Mouse (Mus musculus): ENCODE results near the gene Prtn3. TPM values are rescaled to one million over a fixed set of nuclear protein-coding genes. Genes with fewer than 3 reads are reported as not detected.

Gene Prtn3
- total RNA-seq, 2 experiments from 2014 or later = 4.5 to 5.2 TPM

DNA sequence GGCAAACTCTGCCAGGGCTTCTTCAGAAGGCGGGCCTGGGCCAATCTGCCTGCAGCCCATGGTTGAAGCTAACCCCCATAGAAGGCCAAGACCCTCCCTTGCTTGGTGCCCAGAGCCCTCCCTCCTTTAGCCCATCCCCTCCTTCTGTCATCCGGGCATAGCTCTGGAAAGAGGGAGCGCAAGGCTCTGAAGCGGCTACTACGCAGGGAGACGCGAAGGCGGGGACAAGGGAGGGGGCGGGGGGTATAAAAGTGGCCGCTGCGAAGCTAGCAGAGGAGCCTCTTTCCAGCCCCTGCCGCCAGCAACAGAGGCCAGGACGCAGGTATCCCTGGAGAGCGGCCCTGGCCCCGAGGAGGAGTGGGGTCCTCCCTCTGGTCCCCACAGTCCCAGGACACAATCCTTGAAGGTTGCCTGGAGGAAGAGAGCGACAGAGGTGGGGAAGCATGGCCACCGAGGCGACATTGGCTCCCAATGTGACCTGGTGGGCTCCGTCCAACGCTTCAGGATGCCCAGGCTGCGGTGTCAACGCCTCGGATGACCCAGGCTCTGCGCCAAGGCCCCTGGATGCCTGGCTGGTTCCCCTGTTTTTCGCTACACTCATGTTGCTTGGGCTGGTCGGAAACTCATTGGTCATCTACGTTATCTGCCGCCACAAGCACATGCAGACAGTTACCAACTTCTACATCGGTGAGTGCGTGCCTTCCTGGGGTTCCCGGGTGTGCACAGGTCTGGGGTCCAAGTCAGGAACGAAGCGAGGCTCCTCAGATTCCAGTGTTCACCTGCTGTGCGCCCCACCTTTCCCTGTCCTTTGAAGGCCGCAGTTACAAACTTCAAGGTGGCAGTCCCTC is 44.2 kb downstream of the Prtn3 start:
- DNase-seq (ENCODE audit: extremely low spot score in 1 of 2, low spot score in 2 of 2) = no peak
- intact Hi-C loops (cut with DNase I) = no loop called here

DNA sequence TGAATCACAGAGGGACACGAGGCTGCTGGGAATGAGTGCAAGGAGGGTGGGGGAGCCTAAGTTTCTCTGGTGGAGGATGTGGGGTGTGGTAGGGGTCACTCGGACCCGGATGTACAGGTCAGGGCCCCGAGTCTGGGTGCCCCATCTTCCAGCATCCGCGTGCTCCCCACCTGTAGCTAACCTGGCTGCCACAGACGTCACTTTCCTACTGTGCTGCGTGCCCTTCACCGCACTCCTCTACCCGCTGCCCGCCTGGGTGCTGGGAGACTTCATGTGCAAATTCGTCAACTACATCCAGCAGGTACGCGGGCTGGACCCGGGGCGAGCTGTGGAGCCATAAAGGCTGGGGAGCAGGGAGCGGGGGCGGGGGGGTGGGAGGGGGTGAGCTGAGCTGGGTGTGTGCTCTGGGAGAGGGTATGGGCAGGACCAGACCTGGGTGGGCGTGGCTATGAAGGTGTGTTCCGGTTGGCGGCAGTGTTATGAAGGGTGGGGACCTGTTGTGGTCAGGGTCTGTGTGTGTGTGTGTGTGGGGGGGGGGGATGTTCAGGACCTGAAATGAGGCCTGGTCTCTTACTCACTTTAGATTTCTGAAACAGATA is 45.1 kb downstream of the Prtn3 start:
- intact Hi-C loops (cut with DNase I) = no loop called here
- DNase-seq (ENCODE audit: extremely low spot score in 1 of 2, low spot score in 2 of 2) = no peak

DNA sequence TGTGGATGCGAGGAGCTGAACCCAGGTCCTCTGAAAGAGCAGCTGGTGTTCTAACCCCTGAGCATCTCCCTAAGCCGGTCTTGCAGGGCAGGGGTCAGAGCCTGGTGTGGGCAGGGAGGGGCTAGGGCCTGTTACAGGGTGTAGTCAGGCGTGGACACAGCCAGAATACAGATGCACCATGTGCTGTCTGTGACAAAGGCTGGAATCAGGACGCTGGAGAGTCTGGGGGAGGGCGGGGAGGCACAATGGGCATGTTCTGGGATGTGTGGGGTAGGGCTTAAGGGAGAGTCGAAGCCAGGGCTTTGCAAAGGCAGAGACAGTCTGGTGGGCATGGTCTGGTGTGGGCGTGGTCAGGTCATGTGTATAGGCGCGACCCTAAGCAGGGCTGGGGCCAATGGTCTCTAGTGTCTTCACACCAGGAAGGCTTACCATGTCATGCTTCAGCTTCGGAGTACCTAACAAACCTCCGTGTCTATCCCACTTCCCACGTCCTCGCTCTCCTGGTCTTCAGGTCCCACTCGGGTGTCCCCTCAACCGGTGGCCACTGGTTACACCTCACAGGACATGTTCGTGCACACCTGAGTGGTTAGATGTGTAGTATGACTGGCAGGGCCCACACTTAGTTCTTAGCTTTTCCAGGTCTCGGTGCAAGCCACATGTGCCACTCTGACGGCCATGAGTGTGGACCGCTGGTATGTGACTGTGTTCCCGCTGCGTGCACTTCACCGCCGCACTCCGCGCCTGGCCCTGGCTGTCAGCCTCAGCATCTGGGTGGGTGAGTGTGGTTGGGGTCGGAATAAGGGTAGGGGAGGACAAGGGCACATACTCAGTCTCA is 46.0 kb downstream of the Prtn3 start:
- DNase-seq (ENCODE audit: extremely low spot score in 1 of 2, low spot score in 2 of 2) = no peak
- intact Hi-C loops (cut with DNase I) = loop anchor here (5.0 kb wide), 1 partner anchor 33 kb away; the partner anchor contains the start of gene Elane

- no peak for DNase-seq (ENCODE audit: extremely low spot score in 1 of 2, low spot score in 2 of 2)
- intact Hi-C loops (cut with DNase I) = loop anchor here (5.0 kb wide), 1 partner anchor 34 kb away; the partner anchor contains the start of gene Elane
Observed at GRCm38 (mm10) chr10:79920958-79921535, 46.8 kb downstream of the Prtn3 start, which contains the start of gene R3hdm4. R3hdm4 (minus strand) TSS chr10:79921208.

DNA sequence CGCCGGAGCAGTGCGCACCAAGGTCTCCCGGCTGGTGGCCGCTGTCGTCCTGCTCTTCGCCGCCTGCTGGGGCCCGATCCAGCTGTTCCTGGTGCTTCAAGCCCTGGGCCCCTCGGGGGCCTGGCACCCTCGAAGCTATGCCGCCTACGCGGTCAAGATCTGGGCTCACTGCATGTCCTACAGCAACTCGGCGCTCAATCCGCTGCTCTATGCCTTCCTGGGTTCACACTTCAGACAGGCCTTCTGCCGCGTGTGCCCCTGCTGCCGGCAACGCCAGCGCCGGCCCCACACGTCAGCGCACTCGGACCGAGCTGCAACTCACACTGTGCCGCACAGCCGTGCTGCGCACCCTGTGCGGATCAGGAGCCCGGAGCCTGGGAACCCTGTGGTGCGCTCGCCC is 47.3 kb downstream of the Prtn3 start:
- no peak for DNase-seq (ENCODE audit: extremely low spot score in 1 of 2, low spot score in 2 of 2)
- intact Hi-C loops (cut with DNase I) = loop anchor here (5.0 kb wide), 1 partner anchor 34 kb away; the partner anchor contains the start of gene Elane

- DNase-seq (ENCODE audit: extremely low spot score in 1 of 2, low spot score in 2 of 2) = peak; percentile 88 to 90
- intact Hi-C loops (cut with DNase I) = loop anchor here (1.0 to 5.0 kb wide), 3 partner anchors 33 to 90 kb away; partner anchors contain the start of gene Elane
Observed at GRCm38 (mm10) chr10:79924998-79925784, 50.9 kb downstream of the Prtn3 start.

GRCm38 (mm10) chr10:79925785-79926490 is 51.7 kb downstream of the Prtn3 start:
- intact Hi-C loops (cut with DNase I) = loop anchor here (1.0 to 2.0 kb wide), 2 partner anchors 32 to 91 kb away; no protein-coding TSS in a partner anchor
- no peak for DNase-seq (ENCODE audit: extremely low spot score in 1 of 2, low spot score in 2 of 2)

DNA sequence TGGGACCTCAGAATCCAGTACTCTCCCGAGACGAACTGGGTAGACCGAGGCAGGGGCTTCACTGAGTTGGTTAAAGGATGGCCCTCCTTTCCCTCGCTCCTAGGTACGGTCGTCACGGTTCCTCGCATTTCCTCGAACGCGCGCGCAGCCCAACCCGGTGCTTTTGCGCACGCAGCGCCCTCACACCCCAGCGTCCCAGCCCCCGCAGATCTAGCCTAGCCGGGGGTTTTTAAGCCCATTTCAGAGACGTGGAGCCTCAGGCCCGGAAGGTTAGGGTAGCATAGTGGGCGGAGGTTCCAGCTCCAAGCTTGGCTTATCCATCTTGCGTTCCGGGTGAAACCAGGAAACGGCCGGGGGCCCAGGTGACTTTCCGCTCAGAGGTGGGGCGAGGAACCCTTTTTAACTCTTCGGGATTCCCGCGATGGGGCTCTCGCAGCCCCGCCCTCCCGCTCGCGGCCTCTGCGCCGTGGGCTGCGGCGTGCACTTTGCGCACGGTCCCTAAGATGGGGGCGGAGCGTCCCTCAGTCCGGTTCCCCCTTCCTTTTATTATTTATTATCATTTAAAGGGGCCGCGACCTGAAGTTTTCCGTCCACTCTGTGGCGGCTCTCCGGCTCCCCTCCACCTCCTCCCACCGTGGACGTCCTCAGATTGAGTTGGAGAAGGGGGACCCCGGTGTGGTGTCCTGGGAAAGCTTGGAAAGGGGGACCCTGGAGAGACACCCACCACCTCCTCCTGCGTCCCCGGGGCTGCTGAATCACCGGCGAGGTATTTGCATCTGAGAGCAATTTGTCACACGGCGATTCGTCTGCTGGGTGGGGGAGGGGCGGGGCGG is 52.4 kb downstream of the Prtn3 start, which contains the start of gene Arid3a:
Gene Arid3a, plus strand, starts transcription at position 553 of the 833 bp plus-strand sequence.
- DNase-seq (ENCODE audit: extremely low spot score in 1 of 2, low spot score in 2 of 2) = peak; percentile 77 to 93
- intact Hi-C loops (cut with DNase I) = no loop called here

GRCm38 (mm10) chr10:79927324-79928029 is 53.2 kb downstream of the Prtn3 start:
- peak in 1 of 2 experiments; percentile 80 for DNase-seq (ENCODE audit: extremely low spot score in 1 of 2, low spot score in 2 of 2)
- intact Hi-C loops (cut with DNase I) = no loop called here

GRCm38 (mm10) chr10:79928030-79928694 is 53.9 kb downstream of the Prtn3 start:
- peak in 1 of 2 experiments; percentile 61 for DNase-seq (ENCODE audit: extremely low spot score in 1 of 2, low spot score in 2 of 2)
- intact Hi-C loops (cut with DNase I) = no loop called here

GRCm38 (mm10) chr10:79928907-79929701 is 54.8 kb downstream of the Prtn3 start:
- DNase-seq (ENCODE audit: extremely low spot score in 1 of 2, low spot score in 2 of 2) = peak in 1 of 2 experiments; percentile 50
- intact Hi-C loops (cut with DNase I) = no loop called here

- intact Hi-C loops (cut with DNase I) = no loop called here
- DNase-seq (ENCODE audit: extremely low spot score in 1 of 2, low spot score in 2 of 2) = no peak
Observed at GRCm38 (mm10) chr10:79929967-79930825, 55.9 kb downstream of the Prtn3 start.

- no peak for DNase-seq (ENCODE audit: extremely low spot score in 1 of 2, low spot score in 2 of 2)
- intact Hi-C loops (cut with DNase I) = no loop called here
Observed at GRCm38 (mm10) chr10:79930826-79931186, 56.5 kb downstream of the Prtn3 start.

DNA sequence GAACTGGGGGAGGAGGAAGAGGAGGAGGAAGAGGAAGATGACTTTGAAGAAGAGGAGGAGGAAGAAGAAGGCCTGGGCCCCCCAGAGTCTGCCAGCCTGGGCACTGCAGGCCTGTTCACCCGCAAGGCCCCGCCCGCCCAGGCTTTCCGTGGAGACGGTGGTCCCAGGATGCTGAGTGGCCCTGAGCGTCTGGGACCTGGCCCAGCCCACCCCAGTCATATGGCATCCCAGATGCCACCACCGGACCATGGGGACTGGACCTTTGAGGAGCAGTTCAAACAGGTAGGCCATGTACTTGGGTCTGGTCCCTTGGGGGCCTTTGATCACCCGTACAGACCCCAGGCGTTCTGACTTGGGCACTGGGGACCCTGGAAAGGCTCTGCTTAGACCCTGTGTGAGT is 57.5 kb downstream of the Prtn3 start:
- intact Hi-C loops (cut with DNase I) = no loop called here
- DNase-seq (ENCODE audit: extremely low spot score in 1 of 2, low spot score in 2 of 2) = no peak
